ENCODE assay signal across 17 mouse cellular contexts in the genomic region with DNA sequence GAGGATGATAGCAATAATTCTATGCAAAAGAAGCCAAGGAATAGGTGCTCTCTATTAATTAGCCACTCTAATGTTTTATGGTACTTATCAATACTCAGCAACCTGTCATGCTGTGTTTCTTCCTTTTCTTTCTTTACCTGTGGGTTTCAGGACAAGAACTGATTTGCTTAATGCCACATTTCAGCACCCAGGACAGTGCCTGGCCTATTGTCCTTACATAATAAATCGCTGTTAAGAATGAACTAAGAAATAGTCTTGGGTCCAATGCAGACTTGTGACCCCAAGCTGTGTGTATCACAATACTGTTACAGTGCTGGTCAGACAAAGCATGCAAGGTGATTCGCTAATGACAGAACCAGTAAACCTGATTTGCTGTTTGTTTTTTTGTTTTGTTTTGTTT.
DNase-seq lines count a peak whose midpoint lies in the region; ATAC-seq and TF ChIP-seq lines count a peak whose summit lies in the region.
"Had no signal": no experiment of that assay in that cellular context is flagged by ENCODE, and none has a peak within 500 bp of the region (broad histone marks: within the 10 kb centered on the region; RNA-seq: fewer than 3 reads in every experiment).

No protein-coding gene starts in this region.

- TF ChIP-seq CTCF in CH12.LX (conservative IDR thresholded peaks at IDR 0.05 in 1 of 2, IDR thresholded peaks at IDR 0.05 in 1 of 2; ENCODE audit: low read depth in 2 of 2, low read length in 2 of 2), result no peak

- DNase-seq in kidney, adult 9 months, result peak; percentile 5
- no peak for DNase-seq in kidney, postnatal 14 days
- DNase-seq in CH12.LX (ENCODE audit: extremely low read depth), result peak; percentile 6
- peak; percentile 1 for DNase-seq in WW6 (ENCODE audit: low read depth, low spot score)
- peak; percentile 55 for DNase-seq in embryonic facial prominence, embryonic 14.5 days (ENCODE audit: low spot score)
- no peak for DNase-seq in urinary bladder, adult 18-20 months (ENCODE audit: low spot score in 2 of 2)
- DNase-seq in cerebellum, postnatal 36 days, result no peak
- DNase-seq: adrenal gland, adult 2 months; cerebellum, adult 9-10 months; left cerebral cortex, postnatal 4 days; midbrain, embryonic 14.5 days; right cerebral cortex, postnatal 25 days; thymus, postnatal 4 days had no signal

- no peaks in the 10 kb centered on the region for H3K27me3 ChIP-seq in CH12.LX (replicated peaks)
- H3K27me3 ChIP-seq in embryonic facial prominence, embryonic 14.5 days (replicated peaks; ENCODE audit: control insufficient read depth, insufficient read depth, low read length), result no peaks in the 10 kb centered on the region
- H3K27me3 ChIP-seq: embryonic facial prominence, embryonic 15.5 days; heart, embryonic 13.5 days had no signal

- H3K9ac ChIP-seq in CH12.LX (ENCODE audit: insufficient read depth, low read depth), result no peak overlapping the region
- H3K9ac ChIP-seq in embryonic facial prominence, embryonic 14.5 days (ENCODE audit: low read depth, low read length), result no peak overlapping the region
- H3K9ac ChIP-seq: embryonic facial prominence, embryonic 15.5 days; heart, embryonic 13.5 days; liver, embryonic 14.5 days had no signal

- TF ChIP-seq POLR2A in CH12.LX (IDR thresholded peaks at IDR 0.05; ENCODE audit: low read depth, low read length), result no peak

- no peak overlapping the region for H3K27ac ChIP-seq in CH12.LX (ENCODE audit: insufficient read depth, low read depth)
- H3K27ac ChIP-seq in embryonic facial prominence, embryonic 14.5 days (replicated peaks; ENCODE audit: low read depth, low read length), result no peak overlapping the region
- H3K27ac ChIP-seq: embryonic facial prominence, embryonic 15.5 days; heart, embryonic 13.5 days; liver, embryonic 14.5 days had no signal

- no peaks in the 10 kb centered on the region for H3K4me1 ChIP-seq in CH12.LX (ENCODE audit: control insufficient read depth in 1 of 2, insufficient read depth in 2 of 2)
- H3K4me1 ChIP-seq in embryonic facial prominence, embryonic 14.5 days (ENCODE audit: control insufficient read depth, insufficient read depth, low read length), result no peaks in the 10 kb centered on the region
- H3K4me1 ChIP-seq: embryonic facial prominence, embryonic 15.5 days had no signal

- 61% methylated on average over 2 of the region's 2 CpGs for WGBS in embryonic facial prominence, embryonic 14.5 days

- in situ Hi-C loops in CH12.LX (cut with MboI; ENCODE audit: low pct_ligation_motif_present, low pct_unique_long_range_greater_than_20kb, low sequenced_read_pairs), result no loop called here

- no peak for ATAC-seq in embryonic facial prominence, embryonic 14.5 days (ENCODE audit: low read depth)
- ATAC-seq: inflammation-experienced regulatory T-cells, adult 6 months had no signal

- no peak for TF ChIP-seq EP300 in CH12.LX (IDR thresholded peaks at IDR 0.05; ENCODE audit: low read length)

- H3K4me2 ChIP-seq in CH12.LX (ENCODE audit: insufficient read depth, low read depth, poor library complexity, severe bottlenecking), result no peak overlapping the region
- no peak overlapping the region for H3K4me2 ChIP-seq in embryonic facial prominence, embryonic 14.5 days (ENCODE audit: low read depth, low read length)
- H3K4me2 ChIP-seq: embryonic facial prominence, embryonic 15.5 days; heart, embryonic 13.5 days had no signal

- dilution Hi-C loops in CH12.LX (cut with MboI; ENCODE audit: extremely low pct_ligation_motif_present, extremely low pct_unique_long_range_greater_than_20kb, low sequenced_read_pairs), result no loop called here

- H3K36me3 ChIP-seq in CH12.LX (replicated peaks in 1 of 2; ENCODE audit: control insufficient read depth in 1 of 2, insufficient read depth in 1 of 2, low read length in 1 of 2), result no peaks in the 10 kb centered on the region
- no peaks in the 10 kb centered on the region for H3K36me3 ChIP-seq in embryonic facial prominence, embryonic 14.5 days (ENCODE audit: control insufficient read depth, insufficient read depth, low read length)
- H3K36me3 ChIP-seq: embryonic facial prominence, embryonic 15.5 days; heart, embryonic 13.5 days had no signal

- no peak for TF ChIP-seq RAD21 in CH12.LX (IDR thresholded peaks at IDR 0.05; ENCODE audit: low read depth, low read length)

- H3K9me3 ChIP-seq in CH12.LX (replicated peaks; ENCODE audit: low read length), result no peaks in the 10 kb centered on the region
- no peaks in the 10 kb centered on the region for H3K9me3 ChIP-seq in embryonic facial prominence, embryonic 14.5 days (ENCODE audit: control insufficient read depth, low read length)
- H3K9me3 ChIP-seq: embryonic facial prominence, embryonic 15.5 days; heart, embryonic 13.5 days had no signal

- H3K4me3 ChIP-seq in CH12.LX (replicated peaks in 1 of 3; ENCODE audit: low read depth in 2 of 3, low read length in 2 of 3, poor library complexity in 1 of 3), result no peak overlapping the region
- H3K4me3 ChIP-seq in embryonic facial prominence, embryonic 14.5 days (ENCODE audit: low read depth, low read length), result no peak overlapping the region
- H3K4me3 ChIP-seq: embryonic facial prominence, embryonic 15.5 days; heart, embryonic 13.5 days had no signal

- no peaks in the 10 kb centered on the region for H3K79me2 ChIP-seq in CH12.LX (replicated peaks; ENCODE audit: control insufficient read depth, extremely low read depth, insufficient read depth, poor library complexity, severe bottlenecking)

TF ChIP-seq in CH12.LX, 34 proteins besides CTCF, POLR2A, EP300 and RAD21:
- TF ChIP-seq NRF1 (IDR thresholded peaks at IDR 0.05; ENCODE audit: low read depth, low read length), result no peak
- TF ChIP-seq BHLHE40 (IDR thresholded peaks at IDR 0.05; ENCODE audit: low read depth, low read length), result no peak
- TF ChIP-seq TCF12 (IDR thresholded peaks at IDR 0.05; ENCODE audit: low read depth, low read length), result no peak
- TF ChIP-seq ZC3H11A (IDR thresholded peaks at IDR 0.05; ENCODE audit: low read depth, low read length), result no peak
- TF ChIP-seq USF2 (conservative IDR thresholded peaks at IDR 0.05; ENCODE audit: low read depth, low read length), result no peak
- TF ChIP-seq HCFC1 (IDR thresholded peaks at IDR 0.05; ENCODE audit: low read depth, low read length), result no peak
- no peak for TF ChIP-seq ELF1 (IDR thresholded peaks at IDR 0.05; ENCODE audit: low read depth, low read length)

Comparison
In these comparisons a context has a peak if more than half of its experiments do, and no peak if none do; other contexts are left out.
1. DNase-seq: peak in kidney, adult 9 months (single experiment), CH12.LX (single experiment), WW6 (single experiment) and embryonic facial prominence, embryonic 14.5 days (single experiment); none in kidney, postnatal 14 days (single experiment), urinary bladder, adult 18-20 months (0 of 2) and cerebellum, postnatal 36 days (0 of 2).